Mouse (Mus musculus) heart, embryonic 16.5 days (tissue): ENCODE results near the gene A630095N17Rik. TPM values are rescaled to one million over a fixed set of nuclear protein-coding genes. Genes with fewer than 3 reads are reported as not detected.

Source experiments
- ATAC-seq: fragments of 200-750 bp; cut with Nextera tagmentation; replicated peaks from 2 replicates; pipeline ENCODE4 v1.8.0; 2017; ENCODE audit warnings: moderate number of reproducible peaks; ENCODE audit not compliant: insufficient read depth, low FRiP score; ENCODE audit errors: extremely low read depth
- H3K27ac ChIP-seq: fragments of 300-500 bp; sonication (generic); 2 replicates; pipeline ENCODE4 v1.5.1; 2014; ENCODE audit warnings: mild to moderate bottlenecking, low read length, control low read depth, moderate library complexity
- H3K27me3 ChIP-seq: fragments of 300-500 bp; sonication (generic); 2 replicates; pipeline ENCODE4 v1.6.1; 2014; ENCODE audit warnings: low read length, mixed read lengths; ENCODE audit not compliant: control insufficient read depth, insufficient read depth
- H3K36me3 ChIP-seq: fragments of 300-500 bp; sonication (generic); 2 replicates; pipeline ENCODE4 v1.6.1; 2014; ENCODE audit not compliant: control insufficient read depth, insufficient read depth
- H3K4me1 ChIP-seq: fragments of 300-500 bp; sonication (generic); 2 replicates; pipeline ENCODE4 v1.6.1; 2014; ENCODE audit warnings: low read length, mixed read lengths; ENCODE audit not compliant: control insufficient read depth, insufficient read depth
- H3K4me2 ChIP-seq: fragments of 300-500 bp; sonication (generic); 2 replicates; pipeline ENCODE4 v1.6.1; 2014; ENCODE audit warnings: low read depth, mild to moderate bottlenecking, control low read depth, low read length
- H3K4me3 ChIP-seq: fragments of 300-500 bp; sonication (generic); 2 replicates; pipeline ENCODE4 v1.5.1; 2014; ENCODE audit warnings: mild to moderate bottlenecking, control low read depth, low read length
- H3K9ac ChIP-seq: fragments of 300-500 bp; sonication (generic); 2 replicates; pipeline ENCODE4 v1.6.1; 2014; ENCODE audit warnings: low read length, control low read depth
- H3K9me3 ChIP-seq: fragments of 300-500 bp; sonication (generic); replicated peaks from 2 replicates; pipeline ENCODE4 v1.6.1; 2016; ENCODE audit warnings: low read length; ENCODE audit not compliant: control insufficient read depth
- WGBS: fragments of 180-500 bp; shearing (Covaris S2); extraction: QIAGEN DNeasy Blood & Tissue Kit; methylation state at CpG from one replicate; pipeline ENCODE4 v1.1.7; 2014; 5-methylcytosine and 5-hydroxymethylcytosine counted together
- polyA plus RNA-seq: library from polyadenylated mRNA; unstranded; fragments of >200 nt; fragmentation: Nextera tagmentation; extraction: Ambion mirVana; gene quantifications from 2 replicates; pipeline ENCODE4 v1.2.1, GENCODE M21; 2015

A630095N17Rik gene
- polyA plus RNA-seq, 1 experiment from 2014 or later = 0.24 TPM

DNA sequence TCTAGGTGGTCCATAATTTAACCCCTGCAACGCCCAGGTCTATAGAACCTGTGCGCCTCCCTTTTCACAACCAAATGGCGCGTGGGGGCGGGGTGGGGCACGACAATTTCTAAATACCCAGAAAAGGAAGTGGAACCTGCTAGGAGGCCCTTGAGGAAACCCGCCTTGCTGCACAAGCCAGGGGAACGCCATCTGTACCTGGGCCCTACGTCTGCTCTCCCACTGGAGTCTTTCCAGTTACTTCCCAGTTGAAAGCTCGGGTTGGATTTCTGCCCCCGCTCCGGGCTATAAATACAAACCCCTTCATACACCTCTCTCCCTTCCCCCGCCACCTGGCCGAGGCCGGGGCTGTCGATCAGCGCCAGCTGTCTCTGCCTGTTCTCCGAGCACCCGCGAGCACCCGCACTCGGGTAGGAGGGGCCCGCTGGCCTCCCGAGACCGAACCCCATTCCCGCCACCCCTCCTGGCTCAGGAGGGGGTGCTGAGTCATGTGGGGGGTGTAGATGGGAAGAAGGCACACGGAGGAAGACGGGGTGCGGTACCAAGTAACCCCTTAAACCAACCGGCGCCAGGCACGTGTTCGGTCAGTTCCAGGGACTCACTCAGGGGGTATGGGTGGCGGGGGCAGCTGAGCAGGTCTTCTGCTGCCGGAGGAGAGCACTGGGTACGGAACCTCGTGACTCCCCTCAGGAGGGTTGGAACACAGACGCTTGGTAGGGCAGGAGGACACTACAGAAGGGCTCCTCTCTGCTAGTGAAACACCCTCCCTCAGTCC, 13.5 kb downstream of the A630095N17Rik start:
- ATAC-seq = peak; percentile 30; the same call in 1 of the 2 replicates
- Histone ChIP-seq H3K4me1 (peaks cover 10% of the 10 kb centered on the region), H3K9ac (peak overlapping the region; percentile 72), H3K36me3 (peaks cover 13% of the 10 kb centered on the region), H3K27ac (peak overlapping the region; percentile 30), H3K9me3 (no peaks in the 10 kb centered on the region), H3K4me2 (peak overlapping the region; percentile 98), H3K4me3 (peak overlapping the region; percentile 71), H3K27me3 (peaks cover 7% of the 10 kb centered on the region; the same call in 1 of the 2 replicates)
- 1% methylated on average over 38 of the region's 38 CpGs for WGBS

GRCm38 (mm10) chr1:75217893-75218226, 14.0 kb downstream of the A630095N17Rik start:
- Histone ChIP-seq H3K4me1 (peaks cover 10% of the 10 kb centered on the region), H3K4me3 (peak overlapping the region; percentile 71), H3K36me3 (peaks cover 17% of the 10 kb centered on the region), H3K9me3 (no peaks in the 10 kb centered on the region), H3K4me2 (peak overlapping the region; percentile 98), H3K27me3 (peaks cover 7% of the 10 kb centered on the region; the same call in 1 of the 2 replicates), H3K27ac (0 out of 2 replicates have a peak overlapping the region, but pooled peaks have one; percentile 17), H3K9ac (peak overlapping the region; percentile 72)
- ATAC-seq = no peak
- WGBS = 2% methylated on average over 6 of the region's 6 CpGs

DNA sequence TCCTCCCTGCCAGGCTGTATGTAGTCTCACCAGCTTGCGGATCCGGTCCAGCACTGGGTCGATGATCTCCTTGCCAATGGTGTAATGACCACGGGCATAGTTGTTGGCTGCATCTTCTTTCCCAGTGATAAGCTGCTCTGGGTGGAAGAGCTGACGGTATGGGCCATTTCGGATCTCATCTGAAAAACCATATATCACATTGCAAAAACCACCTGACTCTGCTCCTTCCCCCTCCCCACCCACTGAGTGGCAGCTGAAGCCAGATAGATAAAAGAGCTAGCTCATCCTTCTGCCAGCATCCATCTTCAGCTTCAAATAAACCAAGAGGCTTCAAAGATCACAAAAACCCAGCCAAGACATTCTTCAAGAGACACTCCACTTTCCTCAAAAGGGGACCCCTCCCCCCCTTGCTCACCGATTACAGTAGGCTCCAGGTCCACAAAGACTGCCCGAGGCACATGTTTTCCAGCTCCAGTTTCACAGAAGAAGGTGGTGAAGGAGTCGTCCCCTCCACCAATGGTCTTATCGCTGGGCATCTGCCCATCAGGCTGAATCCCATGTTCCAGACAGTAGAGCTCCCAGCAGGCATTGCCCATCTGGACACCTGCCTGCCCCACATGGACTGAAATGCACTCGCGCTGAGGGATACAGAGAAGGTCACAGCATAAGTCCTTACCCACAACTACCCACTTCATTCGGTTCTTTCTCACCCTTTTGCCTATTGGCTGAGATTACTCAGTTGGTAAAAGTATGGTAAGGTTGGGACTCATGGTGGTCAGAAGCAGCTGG, 14.9 kb downstream of the A630095N17Rik start:
- peak overlapping the region; percentile 71; the same call in 1 of the 2 replicates for H3K4me3 ChIP-seq
- H3K9ac ChIP-seq = no peak overlapping the region
- H3K9me3 ChIP-seq = no peaks in the 10 kb centered on the region
- peaks cover 20% of the 10 kb centered on the region for H3K36me3 ChIP-seq
- H3K4me2 ChIP-seq = peak overlapping the region; percentile 98
- no peak overlapping the region for H3K27ac ChIP-seq
- H3K4me1 ChIP-seq = peaks cover 15% of the 10 kb centered on the region
- no peak for ATAC-seq
- 62% methylated on average over 13 of the region's 13 CpGs for WGBS
- peaks cover 7% of the 10 kb centered on the region; the same call in 1 of the 2 replicates for H3K27me3 ChIP-seq

GRCm38 (mm10) chr1:75215785-75216184, 16.1 kb downstream of the A630095N17Rik start:
- Histone ChIP-seq H3K4me2 (no peak overlapping the region), H3K27ac (no peak overlapping the region), H3K4me3 (no peak overlapping the region), H3K36me3 (peaks cover 22% of the 10 kb centered on the region), H3K9ac (no peak overlapping the region), H3K27me3 (peaks cover 5% of the 10 kb centered on the region; the same call in 1 of the 2 replicates), H3K9me3 (no peaks in the 10 kb centered on the region), H3K4me1 (peaks cover 22% of the 10 kb centered on the region)
- WGBS = 91% methylated on average over 9 of the region's 9 CpGs
- ATAC-seq = no peak

- WGBS = 61% methylated on average over 5 of the region's 5 CpGs
- no peaks in the 10 kb centered on the region; the same call in 1 of the 2 replicates for H3K27me3 ChIP-seq
- H3K4me1 ChIP-seq = peaks cover 26% of the 10 kb centered on the region
- ATAC-seq = no peak
- H3K4me3 ChIP-seq = no peak overlapping the region
- no peaks in the 10 kb centered on the region for H3K9me3 ChIP-seq
- no peak overlapping the region for H3K4me2 ChIP-seq
- H3K36me3 ChIP-seq = peaks cover 22% of the 10 kb centered on the region
- no peak overlapping the region for H3K9ac ChIP-seq
- H3K27ac ChIP-seq = peak overlapping the region; percentile 32; the same call in 1 of the 2 replicates
Observed at GRCm38 (mm10) chr1:75214886-75215285, 17.0 kb downstream of the A630095N17Rik start.

GRCm38 (mm10) chr1:75214442-75214841, 17.5 kb downstream of the A630095N17Rik start:
- Histone ChIP-seq H3K36me3 (peaks cover 22% of the 10 kb centered on the region), H3K4me2 (no peak overlapping the region), H3K4me1 (peaks cover 24% of the 10 kb centered on the region), H3K4me3 (no peak overlapping the region), H3K27me3 (no peaks in the 10 kb centered on the region; the same call in 1 of the 2 replicates), H3K9ac (no peak overlapping the region), H3K27ac (peak overlapping the region; percentile 30; the same call in 1 of the 2 replicates), H3K9me3 (no peaks in the 10 kb centered on the region)
- 73% methylated on average over 2 of the region's 2 CpGs for WGBS
- ATAC-seq = no peak

DNA sequence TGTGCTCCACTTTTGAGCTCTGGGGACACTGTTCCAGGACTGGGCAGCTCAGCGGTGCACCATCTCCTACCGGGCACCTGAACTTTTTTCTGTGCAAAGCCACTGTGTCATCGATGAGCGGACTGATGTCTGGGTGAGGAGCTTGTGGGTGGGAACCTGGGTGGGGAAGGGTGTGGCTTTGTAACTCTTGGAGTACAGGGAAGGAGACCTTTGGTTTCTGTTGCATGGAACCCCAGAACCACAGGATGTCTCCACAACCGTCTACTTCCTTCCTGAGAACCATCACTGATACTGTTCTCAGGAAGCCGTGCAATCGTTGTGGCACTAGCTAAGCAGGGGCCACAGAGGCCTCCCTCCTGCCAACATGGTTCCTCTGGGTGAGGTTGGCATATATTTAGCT, 18.8 kb downstream of the A630095N17Rik start:
- ATAC-seq = no peak
- WGBS = 72% methylated on average over 7 of the region's 7 CpGs
- Histone ChIP-seq H3K4me2 (no peak overlapping the region), H3K9ac (no peak overlapping the region), H3K4me1 (peaks cover 23% of the 10 kb centered on the region), H3K27me3 (peaks cover 2% of the 10 kb centered on the region), H3K36me3 (peaks cover 22% of the 10 kb centered on the region), H3K27ac (no peak overlapping the region), H3K4me3 (no peak overlapping the region), H3K9me3 (no peaks in the 10 kb centered on the region)

DNA sequence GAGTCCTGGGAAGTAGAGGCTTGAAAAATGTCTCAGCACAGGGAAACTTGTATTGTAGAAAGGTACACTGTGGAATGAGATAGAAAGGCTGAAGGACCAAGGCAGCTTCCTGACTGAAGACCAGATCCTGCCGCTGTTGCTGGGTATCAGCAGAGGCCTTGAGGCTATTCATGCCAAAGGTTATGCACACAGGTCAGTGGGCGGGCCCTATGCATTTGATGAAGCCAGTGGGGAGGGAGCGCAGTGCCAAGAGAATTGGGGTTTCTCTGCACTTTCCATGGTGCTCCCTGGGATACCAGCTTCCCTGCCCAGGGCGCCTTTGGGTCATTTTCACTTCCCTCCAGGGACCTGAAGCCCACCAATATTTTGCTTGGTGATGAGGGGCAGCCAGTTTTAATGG, 19.4 kb downstream of the A630095N17Rik start:
- ATAC-seq = no peak
- H3K27me3 ChIP-seq = peaks cover 2% of the 10 kb centered on the region
- H3K36me3 ChIP-seq = peaks cover 22% of the 10 kb centered on the region
- no peak overlapping the region for H3K4me2 ChIP-seq
- peaks cover 20% of the 10 kb centered on the region for H3K4me1 ChIP-seq
- no peak overlapping the region for H3K9ac ChIP-seq
- no peak overlapping the region for H3K27ac ChIP-seq
- WGBS = 75% methylated on average over 4 of the region's 4 CpGs
- no peaks in the 10 kb centered on the region for H3K9me3 ChIP-seq
- no peak overlapping the region for H3K4me3 ChIP-seq
